Mouse (Mus musculus): ENCODE data around the gene Nit2. TPM values are rescaled to one million over a fixed set of nuclear protein-coding genes. Genes with fewer than 3 reads are reported as not detected.

The Nit2 gene
- polyA plus RNA-seq, 1 experiment, result 18.4 TPM

GRCm38 (mm10) chr16:57191214-57191613 lies 24.1 kb upstream of the Nit2 start:
- H3K27me3 ChIP-seq (ENCODE audit: control insufficient read depth, insufficient read depth, low read length), result no peaks in the 10 kb centered on the region
- H3K27ac ChIP-seq (ENCODE audit: control insufficient read depth, insufficient read depth, low read length), result no peak overlapping the region
- H3K36me3 ChIP-seq (ENCODE audit: control insufficient read depth, insufficient read depth, low read length), result peaks cover 16% of the 10 kb centered on the region
- H3K4me1 ChIP-seq (replicated peaks; ENCODE audit: control insufficient read depth, insufficient read depth, low read length), result no peaks in the 10 kb centered on the region
- DNase-seq, result no peak
- 98% methylated on average over 14 of the region's 14 CpGs for WGBS
- no peak overlapping the region for H3K4me3 ChIP-seq (ENCODE audit: control insufficient read depth, insufficient read depth, low read length)
- TF ChIP-seq POLR2A (IDR thresholded peaks at IDR 0.05; ENCODE audit: control insufficient read depth, extremely low read depth, insufficient read depth, low read length, poor library complexity) (no peak), CTCF (IDR thresholded peaks at IDR 0.05; ENCODE audit: borderline replicate concordance, control insufficient read depth, extremely low read depth, insufficient read depth, low read length, poor library complexity) (no peak)

- Histone ChIP-seq H3K4me1 (replicated peaks; ENCODE audit: control insufficient read depth, insufficient read depth, low read length) (no peaks in the 10 kb centered on the region), H3K27ac (ENCODE audit: control insufficient read depth, insufficient read depth, low read length) (no peak overlapping the region), H3K36me3 (ENCODE audit: control insufficient read depth, insufficient read depth, low read length) (peaks cover 16% of the 10 kb centered on the region), H3K27me3 (ENCODE audit: control insufficient read depth, insufficient read depth, low read length) (no peaks in the 10 kb centered on the region), H3K4me3 (ENCODE audit: control insufficient read depth, insufficient read depth, low read length) (no peak overlapping the region)
- 86% methylated on average over 8 of the region's 8 CpGs for WGBS
- no peak for DNase-seq
- TF ChIP-seq CTCF (IDR thresholded peaks at IDR 0.05; ENCODE audit: borderline replicate concordance, control insufficient read depth, extremely low read depth, insufficient read depth, low read length, poor library complexity), result no peak
- TF ChIP-seq POLR2A (IDR thresholded peaks at IDR 0.05; ENCODE audit: control insufficient read depth, extremely low read depth, insufficient read depth, low read length, poor library complexity), result no peak
Measured at GRCm38 (mm10) chr16:57190390-57190789, 23.2 kb upstream of the Nit2 start.

GRCm38 (mm10) chr16:57189493-57189892 lies 22.4 kb upstream of the Nit2 start:
- H3K27me3 ChIP-seq (ENCODE audit: control insufficient read depth, insufficient read depth, low read length), result no peaks in the 10 kb centered on the region
- 45% methylated on average over 2 of the region's 2 CpGs for WGBS
- H3K4me1 ChIP-seq (replicated peaks; ENCODE audit: control insufficient read depth, insufficient read depth, low read length), result no peaks in the 10 kb centered on the region
- no peak for TF ChIP-seq CTCF (IDR thresholded peaks at IDR 0.05; ENCODE audit: borderline replicate concordance, control insufficient read depth, extremely low read depth, insufficient read depth, low read length, poor library complexity)
- no peak for TF ChIP-seq POLR2A (IDR thresholded peaks at IDR 0.05; ENCODE audit: control insufficient read depth, extremely low read depth, insufficient read depth, low read length, poor library complexity)
- DNase-seq, result no peak
- peaks cover 16% of the 10 kb centered on the region for H3K36me3 ChIP-seq (ENCODE audit: control insufficient read depth, insufficient read depth, low read length)
- H3K27ac ChIP-seq (ENCODE audit: control insufficient read depth, insufficient read depth, low read length), result no peak overlapping the region
- no peak overlapping the region for H3K4me3 ChIP-seq (ENCODE audit: control insufficient read depth, insufficient read depth, low read length)

- peaks cover 29% of the 10 kb centered on the region for H3K36me3 ChIP-seq (ENCODE audit: control insufficient read depth, insufficient read depth, low read length)
- 98% methylated on average over 4 of the region's 4 CpGs for WGBS
Measured at GRCm38 (mm10) chr16:57186618-57187017, 19.5 kb upstream of the Nit2 start.

GRCm38 (mm10) chr16:57182037-57182436 lies 14.9 kb upstream of the Nit2 start:
- no peak for DNase-seq
- H3K36me3 ChIP-seq (ENCODE audit: control insufficient read depth, insufficient read depth, low read length), result peaks cover 18% of the 10 kb centered on the region

More at GRCm38 (mm10) chr16:57186618-57187017, 19.5 kb upstream of the Nit2 start:
- TF ChIP-seq CTCF (IDR thresholded peaks at IDR 0.05; ENCODE audit: borderline replicate concordance, control insufficient read depth, extremely low read depth, insufficient read depth, low read length, poor library complexity) (no peak), POLR2A (IDR thresholded peaks at IDR 0.05; ENCODE audit: control insufficient read depth, extremely low read depth, insufficient read depth, low read length, poor library complexity) (no peak)
- DNase-seq, result no peak
- H3K27ac ChIP-seq (ENCODE audit: control insufficient read depth, insufficient read depth, low read length), result no peak overlapping the region
- H3K27me3 ChIP-seq (ENCODE audit: control insufficient read depth, insufficient read depth, low read length), result no peaks in the 10 kb centered on the region
- H3K4me3 ChIP-seq (ENCODE audit: control insufficient read depth, insufficient read depth, low read length), result no peak overlapping the region
- no peaks in the 10 kb centered on the region for H3K4me1 ChIP-seq (replicated peaks; ENCODE audit: control insufficient read depth, insufficient read depth, low read length)

GRCm38 (mm10) chr16:57181180-57181579 lies 14.0 kb upstream of the Nit2 start:
- Histone ChIP-seq H3K4me3 (ENCODE audit: control insufficient read depth, insufficient read depth, low read length) (no peak overlapping the region), H3K27me3 (ENCODE audit: control insufficient read depth, insufficient read depth, low read length) (no peaks in the 10 kb centered on the region), H3K36me3 (ENCODE audit: control insufficient read depth, insufficient read depth, low read length) (peaks cover 18% of the 10 kb centered on the region), H3K27ac (ENCODE audit: control insufficient read depth, insufficient read depth, low read length) (no peak overlapping the region), H3K4me1 (replicated peaks; ENCODE audit: control insufficient read depth, insufficient read depth, low read length) (no peaks in the 10 kb centered on the region)
- TF ChIP-seq CTCF (IDR thresholded peaks at IDR 0.05; ENCODE audit: borderline replicate concordance, control insufficient read depth, extremely low read depth, insufficient read depth, low read length, poor library complexity), result no peak
- 91% methylated on average over 11 of the region's 11 CpGs for WGBS
- no peak for DNase-seq

More at GRCm38 (mm10) chr16:57182037-57182436, 14.9 kb upstream of the Nit2 start:
- TF ChIP-seq CTCF (IDR thresholded peaks at IDR 0.05; ENCODE audit: borderline replicate concordance, control insufficient read depth, extremely low read depth, insufficient read depth, low read length, poor library complexity) (no peak), POLR2A (IDR thresholded peaks at IDR 0.05; ENCODE audit: control insufficient read depth, extremely low read depth, insufficient read depth, low read length, poor library complexity) (no peak)
- Histone ChIP-seq H3K4me3 (ENCODE audit: control insufficient read depth, insufficient read depth, low read length) (no peak overlapping the region), H3K27ac (ENCODE audit: control insufficient read depth, insufficient read depth, low read length) (no peak overlapping the region), H3K27me3 (ENCODE audit: control insufficient read depth, insufficient read depth, low read length) (no peaks in the 10 kb centered on the region), H3K4me1 (replicated peaks; ENCODE audit: control insufficient read depth, insufficient read depth, low read length) (no peaks in the 10 kb centered on the region)
- 95% methylated on average over 5 of the region's 5 CpGs for WGBS

- peaks cover 11% of the 10 kb centered on the region for H3K36me3 ChIP-seq (ENCODE audit: control insufficient read depth, insufficient read depth, low read length)
- WGBS, result 97% methylated on average over 10 of the region's 10 CpGs
- no peak for DNase-seq
Measured at GRCm38 (mm10) chr16:57177664-57178063, 10.5 kb upstream of the Nit2 start.

More at GRCm38 (mm10) chr16:57177664-57178063, 10.5 kb upstream of the Nit2 start:
- Histone ChIP-seq H3K27me3 (ENCODE audit: control insufficient read depth, insufficient read depth, low read length) (no peaks in the 10 kb centered on the region), H3K4me1 (replicated peaks; ENCODE audit: control insufficient read depth, insufficient read depth, low read length) (no peaks in the 10 kb centered on the region), H3K27ac (ENCODE audit: control insufficient read depth, insufficient read depth, low read length) (no peak overlapping the region), H3K4me3 (ENCODE audit: control insufficient read depth, insufficient read depth, low read length) (no peak overlapping the region)
- no peak for TF ChIP-seq CTCF (IDR thresholded peaks at IDR 0.05; ENCODE audit: borderline replicate concordance, control insufficient read depth, extremely low read depth, insufficient read depth, low read length, poor library complexity)
- TF ChIP-seq POLR2A (IDR thresholded peaks at IDR 0.05; ENCODE audit: control insufficient read depth, extremely low read depth, insufficient read depth, low read length, poor library complexity), result no peak
